Mouse (Mus musculus) embryonic facial prominence, embryonic 10.5 days (tissue): Measurements from ENCODE around the gene Nt5c3. TPM values are rescaled to one million over a fixed set of nuclear protein-coding genes. Genes with fewer than 3 reads are reported as not detected.

Experiments used
- DNase-seq: peaks from one replicate; pipeline ENCODE4 v3.0.0-alpha.2; 2017; ENCODE audit warnings: low spot score
- H3K27ac ChIP-seq: fragments of 300-500 bp; sonication (generic); replicated peaks from 2 replicates; pipeline ENCODE4 v1.5.1; 2016; ENCODE audit warnings: mild to moderate bottlenecking
- H3K27me3 ChIP-seq: fragments of 300-500 bp; sonication (generic); replicated peaks from 2 replicates; pipeline ENCODE4 v1.6.1; 2016; ENCODE audit warnings: low read depth, mild to moderate bottlenecking; ENCODE audit not compliant: poor library complexity, severe bottlenecking
- H3K36me3 ChIP-seq: fragments of 300-500 bp; sonication (generic); replicated peaks from 2 replicates; pipeline ENCODE4 v1.6.1; 2016; ENCODE audit warnings: mild to moderate bottlenecking, moderate library complexity
- H3K4me1 ChIP-seq: fragments of 300-500 bp; sonication (generic); 2 replicates; pipeline ENCODE4 v1.6.1; 2016
- H3K4me3 ChIP-seq: fragments of 300-500 bp; sonication (generic); 2 replicates; pipeline ENCODE4 v1.5.1; 2016; ENCODE audit warnings: mild to moderate bottlenecking, moderate library complexity
- H3K9me3 ChIP-seq: fragments of 300-500 bp; sonication (generic); 2 replicates; pipeline ENCODE4 v1.6.1; 2016; ENCODE audit warnings: mild to moderate bottlenecking
- WGBS: fragments of 180-500 bp; shearing (Covaris S2); methylation state at CpG from one replicate; pipeline ENCODE4 v1.1.7; 2016; 5-methylcytosine and 5-hydroxymethylcytosine counted together
- polyA plus RNA-seq: library from polyadenylated mRNA; unstranded; fragments of >200 nt; fragmentation: Nextera tagmentation; extraction: Ambion mirVana; gene quantifications from 2 replicates; pipeline ENCODE4 v1.2.1, GENCODE M21; 2016

The Nt5c3 gene
- polyA plus RNA-seq, result 57.4 and 57.9 TPM in 2 replicates

- DNase-seq, result peak; percentile 94
- Histone ChIP-seq H3K27ac (peak within 1 kb of the TSS; percentile 89), H3K4me3 (peak within 1 kb of the TSS; percentile 81), H3K27me3 (no peaks in the 10 kb centered on the region), H3K4me1 (no peaks in the 10 kb centered on the region), H3K36me3 (no peaks in the 10 kb centered on the region), H3K9me3 (peaks cover 2% of the 10 kb centered on the region; the same call in 1 of the 2 replicates)
- 3% methylated on average over 64 of the region's 64 CpGs for WGBS
Observed at GRCm38 (mm10) chr6:56923726-56924707, at the start of gene Nt5c3, which contains the start of gene Vmn1r4. Nt5c3 (minus strand) TSS chr6:56923932. Vmn1r4 (plus strand) TSS chr6:56924015.

GRCm38 (mm10) chr6:56969973-56970372 lies 46.2 kb upstream of the Nt5c3 start, which contains the start of gene Vmn1r5:
Vmn1r5 (plus strand) TSS chr6:56970273.
- Histone ChIP-seq H3K4me1 (no peaks in the 10 kb centered on the region), H3K9me3 (no peaks in the 10 kb centered on the region), H3K4me3 (no peak within 1 kb of the TSS), H3K36me3 (no peaks in the 10 kb centered on the region), H3K27me3 (no peaks in the 10 kb centered on the region), H3K27ac (no peak within 1 kb of the TSS)
- no peak for DNase-seq

- H3K36me3 ChIP-seq, result no peaks in the 10 kb centered on the region
- H3K27ac ChIP-seq, result no peak overlapping the region
- whole genome bisulfite sequencing, result 81% methylated on average over 5 of the region's 5 CpGs
- H3K9me3 ChIP-seq, result no peaks in the 10 kb centered on the region
- no peak overlapping the region for H3K4me3 ChIP-seq
- no peak for DNase-seq
- H3K27me3 ChIP-seq, result no peaks in the 10 kb centered on the region
- H3K4me1 ChIP-seq, result no peaks in the 10 kb centered on the region
Observed at GRCm38 (mm10) chr6:56956436-56956835, 32.7 kb upstream of the Nt5c3 start.

GRCm38 (mm10) chr6:56934366-56934765 lies 10.6 kb upstream of the Nt5c3 start:
- 84% methylated on average over 4 of the region's 4 CpGs for WGBS
- DNase-seq, result no peak
- Histone ChIP-seq H3K36me3 (no peaks in the 10 kb centered on the region), H3K4me1 (no peaks in the 10 kb centered on the region), H3K27me3 (no peaks in the 10 kb centered on the region), H3K9me3 (no peaks in the 10 kb centered on the region), H3K4me3 (no peak overlapping the region), H3K27ac (no peak overlapping the region)

- Histone ChIP-seq H3K9me3 (no peaks in the 10 kb centered on the region), H3K4me1 (no peaks in the 10 kb centered on the region), H3K27me3 (no peaks in the 10 kb centered on the region), H3K4me3 (no peak overlapping the region), H3K36me3 (no peaks in the 10 kb centered on the region), H3K27ac (no peak overlapping the region)
- 76% methylated on average over 2 of the region's 2 CpGs for WGBS
- no peak for DNase-seq
Observed at GRCm38 (mm10) chr6:56932464-56932863, 8.7 kb upstream of the Nt5c3 start.

- no peak overlapping the region for H3K4me3 ChIP-seq
- 77% methylated on average over 4 of the region's 4 CpGs for WGBS
- DNase-seq, result no peak
- no peaks in the 10 kb centered on the region for H3K4me1 ChIP-seq
- H3K36me3 ChIP-seq, result no peaks in the 10 kb centered on the region
- H3K9me3 ChIP-seq, result no peaks in the 10 kb centered on the region
- H3K27me3 ChIP-seq, result no peaks in the 10 kb centered on the region
- H3K27ac ChIP-seq, result no peak overlapping the region
Observed at GRCm38 (mm10) chr6:56931648-56932415, 8.1 kb upstream of the Nt5c3 start.

- WGBS, result under 1% methylated on average over 25 of the region's 25 CpGs
- no peaks in the 10 kb centered on the region for H3K27me3 ChIP-seq
- H3K9me3 ChIP-seq, result peaks cover 2% of the 10 kb centered on the region; the same call in 1 of the 2 replicates
- no peaks in the 10 kb centered on the region for H3K36me3 ChIP-seq
- H3K4me1 ChIP-seq, result no peaks in the 10 kb centered on the region
- peak overlapping the region; percentile 89 for H3K27ac ChIP-seq
- H3K4me3 ChIP-seq, result peak overlapping the region; percentile 81
- DNase-seq, result no peak
Observed at GRCm38 (mm10) chr6:56923331-56923725, 404 bp downstream of the Nt5c3 start.

- H3K4me1 ChIP-seq, result no peaks in the 10 kb centered on the region
- DNase-seq, result no peak
- peaks cover 2% of the 10 kb centered on the region; the same call in 1 of the 2 replicates for H3K9me3 ChIP-seq
- H3K27me3 ChIP-seq, result no peaks in the 10 kb centered on the region
- 80% methylated on average over 12 of the region's 12 CpGs for WGBS
- no peak overlapping the region for H3K27ac ChIP-seq
- H3K4me3 ChIP-seq, result no peak overlapping the region
- no peaks in the 10 kb centered on the region for H3K36me3 ChIP-seq
Observed at GRCm38 (mm10) chr6:56920222-56921092, 3.3 kb downstream of the Nt5c3 start.

- Histone ChIP-seq H3K27me3 (no peaks in the 10 kb centered on the region), H3K36me3 (0 out of 2 replicates have a peak, but pooled peaks cover 2% of the 10 kb centered on the region)
Observed at GRCm38 (mm10) chr6:56919330-56920044, 4.2 kb downstream of the Nt5c3 start.

GRCm38 (mm10) chr6:56917578-56918368 lies 6.0 kb downstream of the Nt5c3 start:
- 76% methylated on average over 12 of the region's 12 CpGs for WGBS
- Histone ChIP-seq H3K9me3 (0 out of 2 replicates have a peak, but pooled peaks cover 4% of the 10 kb centered on the region), H3K27ac (no peak overlapping the region), H3K4me1 (no peaks in the 10 kb centered on the region), H3K36me3 (0 out of 2 replicates have a peak, but pooled peaks cover 4% of the 10 kb centered on the region), H3K27me3 (no peaks in the 10 kb centered on the region), H3K4me3 (no peak overlapping the region)
- no peak for DNase-seq

More at GRCm38 (mm10) chr6:56919330-56920044, 4.2 kb downstream of the Nt5c3 start:
- Histone ChIP-seq H3K27ac (no peak overlapping the region), H3K9me3 (0 out of 2 replicates have a peak, but pooled peaks cover 1% of the 10 kb centered on the region), H3K4me1 (no peaks in the 10 kb centered on the region), H3K4me3 (no peak overlapping the region)
- WGBS, result 89% methylated on average over 7 of the region's 7 CpGs
- no peak for DNase-seq
